Mouse (Mus musculus): ENCODE data around the gene Zfp316. TPM values are rescaled to one million over a fixed set of nuclear protein-coding genes. Genes with fewer than 3 reads are reported as not detected.

Zfp316 gene
- total and polyA plus RNA-seq, 2 experiments from 2014 or later = 7.5 to 29.8 TPM

DNA sequence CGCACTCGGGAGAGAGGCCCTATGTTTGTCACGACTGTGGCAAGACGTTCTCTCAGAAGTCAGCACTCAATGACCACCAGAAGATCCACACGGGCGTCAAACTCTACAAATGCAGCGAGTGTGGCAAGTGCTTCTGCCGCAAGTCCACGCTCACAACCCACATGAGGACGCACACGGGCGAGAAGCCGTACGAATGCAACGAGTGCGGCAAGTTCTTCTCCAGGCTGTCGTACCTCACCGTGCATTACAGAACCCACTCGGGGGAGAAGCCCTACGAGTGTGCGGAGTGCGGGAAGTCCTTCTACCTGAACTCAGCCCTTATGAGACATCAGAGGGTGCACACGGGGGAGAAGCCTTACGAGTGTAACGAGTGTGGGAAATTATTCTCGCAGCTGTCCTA is 24.9 kb downstream of the Zfp316 start:
- no peak; the same call in 1 of the 2 replicates for ATAC-seq
- Histone ChIP-seq H3K36me3 (ENCODE audit: insufficient read depth) (peaks cover 90% of the 10 kb centered on the region), H3K9ac (no peak overlapping the region), H3K4me2 (ENCODE audit: low read depth) (no peak overlapping the region), H3K4me3 (ENCODE audit: low read depth, low read length) (no peak overlapping the region), H3K9me3 (ENCODE audit: low read length) (no peaks in the 10 kb centered on the region), H3K27me3 (ENCODE audit: insufficient read depth, low read length) (no peaks in the 10 kb centered on the region), H3K4me1 (ENCODE audit: insufficient read depth) (no peaks in the 10 kb centered on the region), H3K27ac (ENCODE audit: low read depth, low read length) (no peak overlapping the region)
- WGBS = 95% methylated on average over 26 of the region's 26 CpGs
- no peak for DNase-seq
- TF ChIP-seq CTCF (IDR thresholded peaks at IDR 0.05; ENCODE audit: low read depth) = no peak

DNA sequence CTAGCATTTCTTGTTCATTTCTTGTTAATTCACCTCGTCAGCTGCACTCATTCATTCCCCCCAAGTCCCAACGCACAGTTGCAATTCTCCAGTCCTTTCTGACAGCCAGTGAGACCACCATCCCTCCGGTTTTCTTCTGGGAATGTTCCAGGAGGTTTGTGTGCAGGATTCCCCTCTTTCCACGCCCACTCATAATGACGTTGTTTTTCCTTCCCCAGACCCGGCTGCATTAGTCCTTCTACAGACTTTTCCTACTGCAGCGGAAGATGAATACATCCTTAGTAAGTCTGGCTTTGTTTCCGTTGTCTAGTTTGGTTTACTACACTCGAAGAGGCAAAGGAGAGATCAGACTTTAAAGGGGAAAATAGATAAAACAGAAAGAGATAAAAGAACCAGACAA is 33.8 kb downstream of the Zfp316 start:
- Histone ChIP-seq H3K27ac (ENCODE audit: low read depth, low read length) (no peak overlapping the region), H3K27me3 (ENCODE audit: insufficient read depth, low read length) (no peaks in the 10 kb centered on the region), H3K36me3 (ENCODE audit: insufficient read depth) (peaks cover 34% of the 10 kb centered on the region), H3K4me3 (ENCODE audit: low read depth, low read length) (peak overlapping the region; percentile 94), H3K9me3 (ENCODE audit: low read length) (no peaks in the 10 kb centered on the region), H3K4me1 (ENCODE audit: insufficient read depth) (peaks cover 6% of the 10 kb centered on the region; the same call in 1 of the 2 replicates), H3K9ac (peak overlapping the region; percentile 98), H3K4me2 (ENCODE audit: low read depth) (peak overlapping the region; percentile 77)
- DNase-seq (no peak), ATAC-seq (no peak)
- no peak for TF ChIP-seq CTCF (IDR thresholded peaks at IDR 0.05; ENCODE audit: low read depth)
- 38% methylated on average over 9 of the region's 9 CpGs for WGBS

DNA sequence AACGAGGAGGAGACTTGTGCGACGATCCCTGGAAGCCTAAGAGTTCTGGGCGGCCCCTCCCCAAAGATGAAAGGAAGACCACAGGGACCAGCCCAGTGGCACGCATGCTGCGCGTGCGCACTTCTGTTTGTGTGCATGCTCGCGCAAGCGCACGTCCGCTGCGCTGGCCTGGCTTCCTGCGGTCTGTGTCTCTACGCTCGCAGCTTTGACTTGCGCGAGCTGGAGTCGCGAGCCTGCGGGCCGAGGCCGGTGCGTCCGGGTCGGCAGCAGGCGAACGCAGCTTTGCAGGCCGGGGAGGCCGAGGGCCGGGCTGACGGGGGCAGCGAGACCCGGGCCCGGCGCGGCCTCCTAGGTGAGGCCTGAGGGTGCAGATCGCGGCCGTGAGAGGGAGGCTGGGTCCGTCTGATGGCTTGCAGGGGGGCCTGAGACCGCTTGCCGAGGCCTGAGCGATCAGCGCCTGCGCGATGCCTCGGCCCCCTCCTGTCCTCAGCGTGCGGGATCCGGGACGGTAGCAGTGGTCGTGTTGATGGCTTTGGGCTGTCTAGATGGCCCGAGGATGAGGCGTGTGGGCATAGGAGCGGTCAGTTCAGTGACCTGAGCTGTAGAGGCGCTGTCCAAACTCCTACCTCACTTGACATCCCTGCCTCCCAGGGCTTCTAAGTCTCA is 34.7 kb downstream of the Zfp316 start, which contains the start of gene Zfp12:
Gene Zfp12 (plus strand): TSS at position 136 of the 666 bp plus-strand sequence.
- DNase-seq = peak; percentile 98
- Histone ChIP-seq H3K4me2 (ENCODE audit: low read depth) (peak within 1 kb of the TSS; percentile 77), H3K9me3 (ENCODE audit: low read length) (no peaks in the 10 kb centered on the region), H3K36me3 (ENCODE audit: insufficient read depth) (peaks cover 25% of the 10 kb centered on the region), H3K9ac (peak within 1 kb of the TSS; percentile 98), H3K27ac (ENCODE audit: low read depth, low read length) (peak within 1 kb of the TSS; percentile 97), H3K27me3 (ENCODE audit: insufficient read depth, low read length) (no peaks in the 10 kb centered on the region), H3K4me3 (ENCODE audit: low read depth, low read length) (peak within 1 kb of the TSS; percentile 94), H3K4me1 (ENCODE audit: insufficient read depth) (peaks cover 6% of the 10 kb centered on the region; the same call in 1 of the 2 replicates)
- ATAC-seq = peak; percentile 99
- TF ChIP-seq CTCF (IDR thresholded peaks at IDR 0.05; ENCODE audit: low read depth) = peak; percentile 38
- WGBS = under 1% methylated on average over 58 of the region's 58 CpGs

DNA sequence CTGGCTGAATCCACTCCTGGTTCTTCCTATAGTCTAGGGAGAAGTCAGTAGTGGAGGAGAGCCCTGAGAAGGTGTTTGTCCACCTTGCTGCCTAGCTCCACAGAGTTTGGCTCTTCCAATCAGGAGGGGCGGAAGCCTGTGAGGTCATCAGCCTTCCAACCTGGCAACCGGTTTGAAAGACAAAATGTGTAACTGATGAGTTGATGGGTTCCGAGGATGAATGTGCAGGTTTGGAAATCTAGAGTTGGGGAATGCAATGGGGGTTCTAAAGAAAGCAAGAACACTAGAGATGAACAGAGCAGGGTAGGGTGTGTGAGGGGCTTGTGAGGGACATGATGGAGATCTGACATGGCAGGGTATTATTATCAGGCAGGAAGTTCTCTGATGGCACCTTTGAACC is 43.0 kb downstream of the Zfp316 start, which contains the start of gene Spdye4a:
Gene Spdye4a (minus strand): TSS at position 101 of the 400 bp plus-strand sequence.
- no peaks in the 10 kb centered on the region for H3K27me3 ChIP-seq (ENCODE audit: insufficient read depth, low read length)
- ATAC-seq = no peak

DNA sequence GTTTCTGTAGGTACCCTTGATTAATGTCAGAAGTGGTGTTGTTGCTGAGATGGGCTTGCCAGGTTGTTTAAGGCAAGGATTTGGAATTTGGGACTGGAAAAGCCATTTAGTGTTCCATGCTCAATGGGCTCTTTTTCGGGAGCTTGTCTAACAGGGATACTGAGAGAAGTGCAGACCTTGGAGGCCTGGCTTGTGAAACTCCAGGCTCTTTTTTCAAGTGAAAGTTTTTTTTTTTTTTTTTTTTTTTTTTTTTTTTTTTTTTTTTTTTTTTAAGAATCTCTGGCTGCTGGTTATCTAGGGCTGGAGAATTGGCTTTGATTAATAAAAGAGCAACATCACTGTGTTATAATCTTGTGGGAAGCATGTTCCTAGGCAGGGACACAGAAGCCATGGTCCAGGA is 47.5 kb downstream of the Zfp316 start:
- Histone ChIP-seq H3K36me3 (ENCODE audit: insufficient read depth) (no peaks in the 10 kb centered on the region), H3K4me2 (ENCODE audit: low read depth) (no peak overlapping the region), H3K9me3 (ENCODE audit: low read length) (no peaks in the 10 kb centered on the region), H3K4me1 (ENCODE audit: insufficient read depth) (no peaks in the 10 kb centered on the region), H3K9ac (no peak overlapping the region), H3K4me3 (ENCODE audit: low read depth, low read length) (no peak overlapping the region), H3K27me3 (ENCODE audit: insufficient read depth, low read length) (no peaks in the 10 kb centered on the region), H3K27ac (ENCODE audit: low read depth, low read length) (no peak overlapping the region)
- DNase-seq (no peak), ATAC-seq (no peak)
- no peak for TF ChIP-seq CTCF (IDR thresholded peaks at IDR 0.05; ENCODE audit: low read depth)
- 82% methylated on average over 1 of the region's 1 CpGs for WGBS

More for the DNA sequence above, 43.0 kb downstream of the Zfp316 start, which contains the start of gene Spdye4a:
- no peaks in the 10 kb centered on the region for H3K9me3 ChIP-seq (ENCODE audit: low read length)
- H3K4me1 ChIP-seq (ENCODE audit: insufficient read depth) = no peaks in the 10 kb centered on the region
- no peaks in the 10 kb centered on the region for H3K36me3 ChIP-seq (ENCODE audit: insufficient read depth)
- no peak within 1 kb of the TSS for H3K4me3 ChIP-seq (ENCODE audit: low read depth, low read length)
- TF ChIP-seq CTCF (IDR thresholded peaks at IDR 0.05; ENCODE audit: low read depth) = no peak
- no peak within 1 kb of the TSS for H3K4me2 ChIP-seq (ENCODE audit: low read depth)
- H3K9ac ChIP-seq = no peak within 1 kb of the TSS
- DNase-seq = no peak
- H3K27ac ChIP-seq (ENCODE audit: low read depth, low read length) = no peak within 1 kb of the TSS
- 90% methylated on average over 3 of the region's 3 CpGs for WGBS

DNA sequence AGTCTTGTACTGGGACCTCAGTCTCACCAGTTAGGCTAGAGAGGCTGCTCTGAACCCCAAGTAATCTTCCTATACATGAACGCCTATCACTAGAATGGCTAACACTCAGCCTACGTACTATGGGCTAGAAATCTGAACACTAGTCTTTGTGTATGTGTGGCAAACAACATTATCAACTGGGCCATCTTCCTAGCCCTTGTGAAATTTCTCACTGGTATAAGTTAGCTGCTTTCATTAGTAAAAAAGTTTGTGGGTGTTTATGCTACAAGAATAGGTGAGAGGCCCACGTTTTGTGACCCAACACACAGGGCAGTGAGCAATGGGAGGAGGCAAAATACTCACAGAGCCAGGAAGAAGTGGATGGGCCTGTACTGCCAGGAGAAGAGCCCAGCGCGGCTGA is 48.8 kb downstream of the Zfp316 start:
- DNase-seq (no peak), ATAC-seq (no peak)
- Histone ChIP-seq H3K27me3 (ENCODE audit: insufficient read depth, low read length) (no peaks in the 10 kb centered on the region), H3K9me3 (ENCODE audit: low read length) (no peaks in the 10 kb centered on the region), H3K4me2 (ENCODE audit: low read depth) (no peak overlapping the region), H3K4me3 (ENCODE audit: low read depth, low read length) (no peak overlapping the region), H3K36me3 (ENCODE audit: insufficient read depth) (no peaks in the 10 kb centered on the region), H3K9ac (no peak overlapping the region), H3K4me1 (ENCODE audit: insufficient read depth) (no peaks in the 10 kb centered on the region), H3K27ac (ENCODE audit: low read depth, low read length) (no peak overlapping the region)
- TF ChIP-seq CTCF (IDR thresholded peaks at IDR 0.05; ENCODE audit: low read depth) = no peak
- WGBS = 78% methylated on average over 5 of the region's 5 CpGs

DNA sequence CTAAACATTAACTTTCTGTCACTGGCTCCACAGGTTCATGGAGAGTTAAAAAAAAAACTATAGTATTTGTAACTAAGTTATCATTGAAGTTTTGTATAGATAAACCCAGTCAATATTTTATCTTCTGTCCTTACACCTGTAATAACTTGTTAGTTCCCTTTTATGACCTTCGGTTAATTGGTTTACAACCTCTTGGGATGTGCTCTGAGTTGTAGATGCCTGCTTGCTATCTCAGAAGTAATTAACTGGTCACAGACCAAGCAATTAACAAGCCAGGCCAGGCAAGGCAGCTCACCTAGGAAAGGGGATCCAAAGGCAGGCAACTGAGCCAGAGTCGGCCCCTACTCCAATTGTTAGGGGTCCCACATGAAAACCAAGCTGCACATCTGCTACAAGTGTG is 56.0 kb downstream of the Zfp316 start:
- no peak overlapping the region for H3K4me2 ChIP-seq (ENCODE audit: low read depth)
- H3K9me3 ChIP-seq (ENCODE audit: low read length) = no peaks in the 10 kb centered on the region
- H3K27ac ChIP-seq (ENCODE audit: low read depth, low read length) = no peak overlapping the region
- H3K36me3 ChIP-seq (ENCODE audit: insufficient read depth) = no peaks in the 10 kb centered on the region
- no peak overlapping the region for H3K4me3 ChIP-seq (ENCODE audit: low read depth, low read length)
- H3K27me3 ChIP-seq (ENCODE audit: insufficient read depth, low read length) = no peaks in the 10 kb centered on the region
- WGBS = 88% methylated on average over 2 of the region's 2 CpGs
- no peak for ATAC-seq
- DNase-seq = no peak
- TF ChIP-seq CTCF (IDR thresholded peaks at IDR 0.05; ENCODE audit: low read depth) = no peak
- H3K9ac ChIP-seq = no peak overlapping the region
- H3K4me1 ChIP-seq (ENCODE audit: insufficient read depth) = no peaks in the 10 kb centered on the region

Measured in forebrain, postnatal 0 days (tissue).